Mouse (Mus musculus) myocyte (in vitro differentiated cells): ENCODE data around the gene Fcer2a. TPM values are rescaled to one million over a fixed set of nuclear protein-coding genes. Genes with fewer than 3 reads are reported as not detected.

Experiments
- H3K27me3 ChIP-seq: one replicate; pipeline ENCODE4 v1.6.1; 2011; ENCODE audit not compliant: control insufficient read depth, insufficient read depth, insufficient read length
- H3K36me3 ChIP-seq: one replicate; pipeline ENCODE4 v1.6.1; 2011; ENCODE audit not compliant: control insufficient read depth, insufficient read depth
- H3K4me2 ChIP-seq: one replicate; pipeline ENCODE4 v1.6.1; 2011; ENCODE audit warnings: low read depth, control low read depth
- H3K4me3 ChIP-seq: one replicate; pipeline ENCODE4 v1.5.1; 2011; ENCODE audit warnings: mild to moderate bottlenecking, control low read depth, moderate library complexity
- H3K79me2 ChIP-seq: one replicate; pipeline ENCODE4 v1.6.1; 2011; ENCODE audit not compliant: control insufficient read depth, insufficient read depth
- H3ac ChIP-seq: one replicate; pipeline ENCODE4 v1.6.1; 2011; ENCODE audit not compliant: control insufficient read depth, insufficient read length
- CEBPB ChIP-seq: IDR thresholded peaks from 2 replicates; pipeline ENCODE4 v1.6.1; 2011; ENCODE audit warnings: mild to moderate bottlenecking, moderate library complexity; ENCODE audit not compliant: poor library complexity, insufficient read depth, severe bottlenecking
- E2F4 ChIP-seq: IDR thresholded peaks from one replicate; pipeline ENCODE4 v1.6.1; 2011; ENCODE audit warnings: mild to moderate bottlenecking, control low read depth, moderate library complexity; ENCODE audit not compliant: insufficient read depth
- MAX ChIP-seq: IDR thresholded peaks from one replicate; pipeline ENCODE4 v1.6.1; 2011; ENCODE audit warnings: low read depth, mild to moderate bottlenecking, control low read depth
- MYOD1 ChIP-seq, 3 experiments: IDR thresholded peaks; one replicate each; pipeline ENCODE4 v1.6.1; 2011; ENCODE audit warnings: control low read depth in 2 of 3, low read depth in 2 of 3, mild to moderate bottlenecking in 2 of 3, moderate library complexity in 1 of 3; ENCODE audit not compliant: insufficient read length in 2 of 3, control insufficient read depth in 1 of 3
- MYOG ChIP-seq, 3 experiments: IDR thresholded peaks; one replicate each; pipeline ENCODE4 v1.6.1; 2011; ENCODE audit warnings: control low read depth in 2 of 3, low read depth in 2 of 3, mild to moderate bottlenecking in 2 of 3; ENCODE audit not compliant: insufficient read length in 2 of 3, control insufficient read depth in 1 of 3, insufficient read depth in 1 of 3
- POLR2A ChIP-seq: IDR thresholded peaks from one replicate; pipeline ENCODE4 v1.6.1; 2011; ENCODE audit warnings: low read depth, mild to moderate bottlenecking, control low read depth, moderate library complexity; ENCODE audit not compliant: insufficient read length
- POLR2AphosphoS2 ChIP-seq: IDR thresholded peaks from one replicate; pipeline ENCODE4 v1.6.1; 2011; ENCODE audit warnings: low read depth, control low read depth; ENCODE audit not compliant: insufficient read length
- REST ChIP-seq: IDR thresholded peaks from one replicate; pipeline ENCODE4 v1.6.1; 2011; ENCODE audit warnings: mild to moderate bottlenecking, control low read depth, moderate library complexity; ENCODE audit not compliant: insufficient read depth, insufficient read length
- SRF ChIP-seq: IDR thresholded peaks from one replicate; pipeline ENCODE4 v1.6.1; 2011; ENCODE audit warnings: low read depth; ENCODE audit not compliant: control insufficient read depth, insufficient read length
- TCF12 ChIP-seq: IDR thresholded peaks from one replicate; pipeline ENCODE4 v1.6.1; 2011; ENCODE audit warnings: mild to moderate bottlenecking, control low read depth; ENCODE audit not compliant: poor library complexity, insufficient read depth, severe bottlenecking
- TCF3 ChIP-seq: IDR thresholded peaks from one replicate; pipeline ENCODE4 v1.6.1; 2011; ENCODE audit warnings: low read depth, control low read depth; ENCODE audit not compliant: insufficient read length
- USF1 ChIP-seq: IDR thresholded peaks from one replicate; pipeline ENCODE4 v1.6.1; 2011; ENCODE audit warnings: low read depth, mild to moderate bottlenecking, control low read depth, moderate library complexity
- polyA plus RNA-seq: library from polyadenylated mRNA; unstranded; fragments of >200 nt; fragmentation: generic; extraction: Trizol; gene quantifications from one replicate; pipeline ENCODE4 v1.2.1, GENCODE M21; 2012; ENCODE audit warnings: missing spikeins

The Fcer2a gene
- polyA plus RNA-seq, 1 experiment, result 0.02 TPM

DNA sequence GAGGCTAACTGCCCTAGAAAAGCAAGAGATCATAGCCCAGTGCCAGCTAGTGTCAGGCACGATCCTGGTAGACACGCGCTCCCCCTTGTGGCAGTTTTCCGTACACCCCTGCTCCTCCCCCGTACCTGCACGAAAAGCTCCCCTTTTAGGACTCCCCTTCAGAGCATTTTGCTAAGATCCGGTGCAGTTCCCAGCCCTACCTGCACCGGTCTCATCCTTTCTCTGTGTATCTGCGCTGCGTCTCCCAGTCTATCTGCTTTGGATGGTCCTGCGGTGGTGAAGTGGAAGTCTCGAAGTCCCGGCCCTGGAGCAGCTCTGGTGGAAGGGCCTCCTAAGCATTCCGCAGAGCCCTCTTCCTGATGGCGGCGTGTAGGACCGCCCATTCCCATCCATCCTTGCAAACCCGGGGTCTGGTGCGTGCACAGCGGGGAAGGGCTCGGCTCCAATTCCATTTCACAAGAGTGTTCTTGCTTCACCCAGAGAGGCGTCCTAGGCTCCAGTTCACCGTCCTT, 21.9 kb downstream of the Fcer2a start, which contains the start of gene Fcor:
Gene Fcor, minus strand, starts transcription at position 383 of the 512 bp plus-strand sequence.
- H3K4me3 ChIP-seq, result peak within 1 kb of the TSS; percentile 18
- peaks cover 5% of the 10 kb centered on the region for H3K79me2 ChIP-seq
- peaks cover 5% of the 10 kb centered on the region for H3K27me3 ChIP-seq
- peak within 1 kb of the TSS; percentile 67 for H3K4me2 ChIP-seq
- H3K36me3 ChIP-seq, result no peaks in the 10 kb centered on the region
- TF ChIP-seq TCF3 (no peak), POLR2AphosphoS2 (no peak), TCF12 (no peak), POLR2A (no peak), MAX (no peak), SRF (no peak), REST (no peak), E2F4 (no peak), MYOD1 (IDR thresholded peaks at IDR 0.05; ENCODE audit: control insufficient read depth in 1 of 3, insufficient read length in 2 of 3, low read depth in 2 of 3) (no peak), USF1 (no peak), CEBPB (no peak), MYOG (IDR thresholded peaks at IDR 0.05; ENCODE audit: control insufficient read depth in 1 of 3, insufficient read depth in 1 of 3, insufficient read length in 2 of 3, low read depth in 2 of 3) (no peak)
- H3ac ChIP-seq, result no peak within 1 kb of the TSS

DNA sequence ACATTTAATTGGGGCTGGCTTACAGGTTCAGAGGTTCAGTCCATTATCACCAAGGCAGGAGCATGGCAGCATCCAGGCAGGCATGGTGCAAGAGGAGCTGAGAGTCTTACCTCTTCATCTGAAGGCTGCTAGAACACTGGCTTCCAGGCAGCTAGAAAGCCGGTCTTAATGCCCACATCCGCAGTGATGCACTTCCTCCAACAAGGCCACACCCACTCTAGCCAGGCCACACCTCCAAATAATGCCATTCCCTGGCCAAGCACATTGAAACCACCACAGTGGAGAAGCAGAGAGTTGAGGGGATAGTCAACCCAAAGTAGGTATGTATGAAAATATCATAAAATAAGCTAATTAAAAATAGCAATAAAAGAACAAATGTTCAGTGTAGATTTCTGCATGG, 23.6 kb downstream of the Fcer2a start:
- Histone ChIP-seq H3K4me3 (no peak overlapping the region), H3K27me3 (peaks cover 20% of the 10 kb centered on the region), H3K4me2 (no peak overlapping the region), H3K36me3 (no peaks in the 10 kb centered on the region), H3K79me2 (no peaks in the 10 kb centered on the region), H3ac (no peak overlapping the region)
- TF ChIP-seq TCF12, result no peak
- TF ChIP-seq MAX, result no peak
- TF ChIP-seq POLR2AphosphoS2, result no peak
- TF ChIP-seq USF1, result no peak
- TF ChIP-seq MYOG (IDR thresholded peaks at IDR 0.05; ENCODE audit: control insufficient read depth in 1 of 3, insufficient read depth in 1 of 3, insufficient read length in 2 of 3, low read depth in 2 of 3), result no peak
- TF ChIP-seq REST, result no peak
- TF ChIP-seq MYOD1 (IDR thresholded peaks at IDR 0.05; ENCODE audit: control insufficient read depth in 1 of 3, insufficient read length in 2 of 3, low read depth in 2 of 3), result no peak
- no peak for TF ChIP-seq TCF3
- no peak for TF ChIP-seq E2F4
- TF ChIP-seq CEBPB, result no peak
- no peak for TF ChIP-seq POLR2A
- no peak for TF ChIP-seq SRF

DNA sequence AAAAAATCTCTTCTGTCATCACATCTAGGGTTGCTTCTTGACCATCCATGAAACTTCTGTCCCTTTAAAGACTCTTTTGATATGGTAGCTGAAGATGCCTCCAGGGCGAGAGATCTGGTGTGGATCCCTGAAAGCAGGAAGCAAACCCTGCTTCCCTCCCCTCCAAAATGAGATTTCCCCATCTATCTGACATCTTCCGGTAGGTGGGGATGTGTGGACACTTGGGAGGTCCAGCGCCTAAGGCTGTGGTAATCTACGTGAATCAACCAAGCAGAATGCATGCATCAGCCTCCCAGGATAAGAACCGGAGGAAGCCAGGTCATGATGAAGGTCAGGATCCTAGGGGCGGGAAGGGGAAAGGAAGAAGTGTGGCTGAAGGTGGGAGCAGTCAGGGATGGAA, 28.5 kb downstream of the Fcer2a start, which contains the start of gene Mcemp1:
Gene Mcemp1, plus strand, starts transcription at position 248 of the 400 bp plus-strand sequence.
- H3K27me3 ChIP-seq, result peaks cover 20% of the 10 kb centered on the region
- H3K4me3 ChIP-seq, result no peak within 1 kb of the TSS
- TF ChIP-seq SRF, result no peak
- TF ChIP-seq USF1, result no peak
- no peak for TF ChIP-seq MYOD1 (IDR thresholded peaks at IDR 0.05; ENCODE audit: control insufficient read depth in 1 of 3, insufficient read length in 2 of 3, low read depth in 2 of 3)
- no peak for TF ChIP-seq MAX
- TF ChIP-seq MYOG (IDR thresholded peaks at IDR 0.05; ENCODE audit: control insufficient read depth in 1 of 3, insufficient read depth in 1 of 3, insufficient read length in 2 of 3, low read depth in 2 of 3), result no peak
- TF ChIP-seq POLR2AphosphoS2, result no peak
- TF ChIP-seq TCF12, result no peak
- no peak for TF ChIP-seq CEBPB
- TF ChIP-seq POLR2A, result no peak
- no peak for TF ChIP-seq REST
- no peak for TF ChIP-seq TCF3
- TF ChIP-seq E2F4, result no peak
- no peaks in the 10 kb centered on the region for H3K36me3 ChIP-seq
- H3K79me2 ChIP-seq, result no peaks in the 10 kb centered on the region
- H3K4me2 ChIP-seq, result no peak within 1 kb of the TSS
- H3ac ChIP-seq, result no peak within 1 kb of the TSS

DNA sequence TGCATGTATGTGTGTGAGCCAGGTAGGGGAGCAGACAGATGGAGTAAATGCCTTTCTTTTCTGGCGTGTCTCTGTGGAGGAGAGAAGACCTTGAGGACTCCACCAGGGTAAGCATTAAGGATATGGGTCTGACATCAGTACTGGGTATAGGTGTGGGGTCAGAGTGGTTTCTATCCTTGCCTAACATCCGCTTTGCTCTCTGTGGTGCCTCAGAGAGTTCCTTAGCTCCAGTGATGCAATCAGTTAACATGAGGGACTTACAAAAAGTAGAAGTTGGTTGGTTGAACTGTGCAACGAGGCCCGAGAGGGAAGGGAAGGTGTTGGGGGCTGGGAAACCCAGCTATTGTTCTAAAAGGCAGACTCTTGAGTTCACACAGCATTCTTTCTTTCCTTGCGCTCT, 29.6 kb downstream of the Fcer2a start:
- no peak overlapping the region for H3K4me2 ChIP-seq
- no peak overlapping the region for H3ac ChIP-seq
- H3K27me3 ChIP-seq, result peaks cover 20% of the 10 kb centered on the region
- H3K79me2 ChIP-seq, result no peaks in the 10 kb centered on the region
- H3K4me3 ChIP-seq, result no peak overlapping the region
- no peaks in the 10 kb centered on the region for H3K36me3 ChIP-seq
- TF ChIP-seq POLR2A (no peak), MAX (no peak), MYOD1 (IDR thresholded peaks at IDR 0.05; ENCODE audit: control insufficient read depth in 1 of 3, insufficient read length in 2 of 3, low read depth in 2 of 3) (no peak), REST (no peak), USF1 (no peak), MYOG (IDR thresholded peaks at IDR 0.05; ENCODE audit: control insufficient read depth in 1 of 3, insufficient read depth in 1 of 3, insufficient read length in 2 of 3, low read depth in 2 of 3) (no peak), TCF3 (no peak), TCF12 (no peak), SRF (no peak), POLR2AphosphoS2 (no peak), CEBPB (no peak), E2F4 (no peak)
